1 mouse cellular context compared by ENCODE assay signal in genomic region chr5:142150756-142151155, GRCm38 (mm10).
TF ChIP-seq lines count a peak whose summit lies in the region.

No protein-coding gene starts in this region.

TF ChIP-seq in CH12.LX, 34 proteins besides CTCF, POLR2A, EP300 and RAD21 (continued from another document):
- TF ChIP-seq ZC3H11A (IDR thresholded peaks at IDR 0.05; ENCODE audit: low read depth, low read length), result no peak
- no peak for TF ChIP-seq PAX5 (IDR thresholded peaks at IDR 0.05; ENCODE audit: low read length)
- no peak for TF ChIP-seq HCFC1 (IDR thresholded peaks at IDR 0.05; ENCODE audit: low read depth, low read length)
- no peak; the same call in 1 of the 2 replicates for TF ChIP-seq SMC3 (IDR thresholded peaks at IDR 0.05; ENCODE audit: low read depth, low read length)
